Mouse (Mus musculus) kidney, adult 8-10 months (tissue): ENCODE data around the gene Cav2.

ENCODE experiments used
- DNase-seq, 2 experiments: peaks; one replicate each; pipeline ENCODE4 v3.0.0; 2022

Cav2 gene

DNA sequence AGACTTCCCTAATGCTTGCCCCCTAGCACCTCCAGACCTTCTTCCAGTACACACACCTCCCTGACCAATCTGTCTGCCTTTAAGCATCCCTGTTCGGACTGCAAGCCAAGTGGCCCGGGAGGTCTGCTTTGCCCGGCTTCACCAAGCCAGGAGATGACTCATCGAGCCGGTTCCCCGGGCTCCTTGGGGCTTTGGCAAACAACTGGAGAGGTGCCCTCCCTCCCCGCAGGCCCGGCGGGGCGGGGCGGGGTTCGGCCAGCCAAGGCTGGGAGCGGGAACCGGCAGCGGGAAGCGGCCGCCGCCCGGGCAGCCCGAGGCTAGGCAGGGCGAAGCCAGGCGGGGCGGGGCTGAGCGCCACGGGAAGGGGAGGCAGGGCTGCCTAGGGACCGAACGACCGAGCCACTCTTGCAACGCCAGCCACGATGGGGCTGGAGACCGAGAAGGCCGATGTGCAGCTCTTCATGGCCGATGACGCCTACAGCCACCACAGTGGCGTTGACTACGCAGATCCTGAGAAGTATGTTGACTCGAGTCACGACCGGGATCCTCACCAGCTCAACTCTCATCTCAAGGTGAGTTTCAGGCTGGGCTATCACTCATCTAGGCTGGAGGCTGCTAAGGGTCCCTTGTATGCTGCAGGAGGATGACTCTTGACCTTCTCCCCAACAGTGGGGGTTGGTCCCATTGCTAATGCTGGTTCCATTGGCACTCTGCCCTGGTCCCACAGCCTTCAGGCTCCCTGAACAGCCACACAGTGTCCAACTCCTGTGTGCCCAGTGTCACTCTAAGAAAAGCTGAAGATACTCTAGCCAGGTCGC is at the start of gene Cav2:
Cav2 (plus strand) TSS at position 247 of the 818 bp plus-strand sequence.
- DNase-seq, result peak; percentile 80 to 88

DNA sequence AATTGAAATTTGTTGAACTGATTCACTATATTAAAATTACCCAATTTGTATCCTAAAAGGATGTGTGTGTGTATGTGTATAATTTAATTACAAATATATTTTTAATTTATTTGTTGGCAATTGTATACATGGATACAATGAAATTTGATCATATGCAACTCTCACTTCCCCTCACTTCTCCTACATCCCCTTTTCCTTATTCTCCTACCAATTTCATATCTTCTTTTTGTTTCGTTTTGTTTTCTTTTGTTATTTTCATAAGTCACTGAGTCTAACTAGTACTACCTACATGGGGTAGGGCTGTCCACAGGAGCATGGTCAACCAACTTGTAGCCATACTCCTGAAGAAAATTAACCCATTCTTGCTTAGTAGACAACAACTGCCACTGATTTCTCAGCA is 41.3 kb upstream of the Cav2 start:
- DNase-seq, result no peak

- no peak for DNase-seq
Observed at GRCm38 (mm10) chr6:17241013-17241412, 40.0 kb upstream of the Cav2 start.

GRCm38 (mm10) chr6:17246959-17247358 is 34.0 kb upstream of the Cav2 start:
- DNase-seq, result no peak

DNA sequence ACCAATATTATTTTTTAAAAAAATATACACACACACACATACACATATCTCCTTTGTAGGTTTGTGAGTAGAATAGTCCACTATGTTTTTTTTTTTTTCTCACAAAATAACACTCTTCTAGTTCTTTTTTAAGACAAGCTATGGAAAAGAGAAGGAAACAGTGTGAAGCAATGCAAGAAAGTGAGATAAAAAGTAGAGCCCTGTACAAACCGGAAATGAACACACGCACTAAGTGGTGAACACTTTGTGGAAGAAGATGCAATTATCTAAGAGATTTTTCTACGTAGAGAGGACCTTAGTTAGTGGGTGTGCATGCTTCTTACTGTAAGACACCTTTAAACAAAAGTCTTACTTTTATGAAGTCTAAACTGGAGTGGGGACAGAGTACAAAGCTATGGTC is 33.3 kb upstream of the Cav2 start:
- no peak for DNase-seq

DNA sequence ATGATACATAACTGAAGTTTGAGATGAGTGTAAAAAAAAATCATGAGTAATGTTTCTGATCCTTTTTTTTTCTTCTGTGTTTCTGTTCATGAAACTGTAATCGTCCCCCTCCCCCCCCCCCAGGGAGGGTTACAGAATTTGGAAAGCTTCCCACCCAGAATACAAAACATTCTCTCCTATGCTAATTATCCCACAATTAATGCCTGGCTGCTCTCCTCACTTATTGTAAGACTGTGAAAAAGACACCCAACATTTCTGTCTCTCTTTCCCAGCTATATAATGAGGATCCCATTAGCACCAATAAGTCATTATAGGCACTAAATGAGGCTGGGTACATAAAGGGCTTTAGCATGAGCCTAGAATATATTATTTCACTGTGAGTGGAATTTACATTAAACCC is 32.7 kb upstream of the Cav2 start:
- no peak for DNase-seq

- DNase-seq, result no peak
Observed at GRCm38 (mm10) chr6:17251958-17252357, 29.0 kb upstream of the Cav2 start.

DNA sequence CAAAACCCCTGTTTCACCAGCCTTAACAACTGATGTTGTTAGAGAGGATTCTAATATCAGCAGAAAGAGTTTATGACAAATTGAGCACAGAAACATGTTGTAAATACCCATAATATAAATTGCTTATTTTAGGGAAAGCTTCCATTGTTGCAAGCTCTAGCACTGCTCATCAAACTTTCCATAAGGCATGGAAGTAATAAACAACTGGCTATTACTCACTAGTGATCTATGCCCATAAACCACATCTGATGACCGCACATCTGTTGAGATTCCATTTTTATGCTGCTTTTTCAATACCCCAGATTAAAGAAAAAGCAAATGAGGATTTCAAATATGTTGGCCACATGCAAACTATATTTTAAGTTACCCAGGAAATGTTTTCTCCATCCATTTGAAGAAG is 22.8 kb upstream of the Cav2 start:
- DNase-seq, result no peak

GRCm38 (mm10) chr6:17258911-17259310 is 22.1 kb upstream of the Cav2 start:
- DNase-seq, result no peak

DNA sequence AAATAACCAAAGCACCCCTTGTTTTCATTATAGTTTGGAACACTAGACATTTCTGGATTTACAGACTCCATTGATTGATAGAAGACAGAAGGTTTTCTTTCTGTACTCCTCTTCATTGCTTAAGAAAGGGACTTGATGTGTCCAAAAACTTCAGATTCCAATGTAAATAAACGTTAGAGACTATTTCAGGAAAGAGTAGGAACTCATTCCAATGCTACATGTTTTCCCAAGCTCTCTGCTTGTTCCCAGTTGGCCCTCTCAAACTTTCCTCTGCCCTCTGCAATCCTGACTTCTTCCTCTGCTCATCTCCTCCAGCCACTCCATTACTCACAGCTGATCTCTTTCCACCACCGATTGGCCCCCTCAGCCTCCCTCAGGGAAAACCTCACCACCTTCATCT is 18.2 kb upstream of the Cav2 start:
- DNase-seq, result no peak

DNA sequence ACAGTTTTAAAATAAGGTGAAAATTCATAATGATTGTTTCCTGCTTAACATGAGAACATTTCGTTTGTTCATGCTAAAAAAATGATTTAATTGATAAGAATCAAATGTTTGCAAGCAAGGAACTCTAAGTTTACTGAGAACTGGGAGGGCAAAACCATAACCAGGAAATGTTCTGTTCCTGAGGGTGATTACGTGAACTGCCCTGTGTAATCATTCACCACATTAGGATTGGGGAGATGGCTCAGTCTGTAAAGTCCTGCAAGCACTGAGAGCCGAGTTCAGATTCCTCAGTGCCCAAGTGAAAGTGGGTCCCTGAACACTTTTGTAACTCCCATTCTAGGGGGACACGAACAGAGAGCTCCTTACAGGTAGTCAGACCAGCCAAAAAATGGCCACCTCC is 15.9 kb upstream of the Cav2 start:
- DNase-seq, result peak; percentile 13 to 19

DNA sequence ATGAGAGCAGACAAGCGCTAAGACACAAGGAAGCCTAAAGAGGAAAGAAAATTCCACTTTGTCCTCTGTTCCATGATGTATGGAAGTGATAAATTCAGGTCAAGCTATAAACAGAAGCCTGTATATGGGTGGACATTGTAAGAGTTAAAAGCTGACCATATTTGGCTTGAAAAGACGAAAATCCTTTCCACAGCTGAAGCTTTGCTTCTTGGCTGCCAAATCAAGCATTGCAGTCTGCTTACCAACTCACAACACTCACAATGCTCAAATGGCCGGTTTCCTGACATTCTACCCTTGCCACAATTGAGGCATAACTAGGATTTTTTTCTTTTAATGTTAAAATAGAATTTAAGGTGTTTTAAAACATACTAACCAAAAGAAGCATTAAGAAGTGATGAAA is 14.5 kb upstream of the Cav2 start:
- no peak for DNase-seq

DNA sequence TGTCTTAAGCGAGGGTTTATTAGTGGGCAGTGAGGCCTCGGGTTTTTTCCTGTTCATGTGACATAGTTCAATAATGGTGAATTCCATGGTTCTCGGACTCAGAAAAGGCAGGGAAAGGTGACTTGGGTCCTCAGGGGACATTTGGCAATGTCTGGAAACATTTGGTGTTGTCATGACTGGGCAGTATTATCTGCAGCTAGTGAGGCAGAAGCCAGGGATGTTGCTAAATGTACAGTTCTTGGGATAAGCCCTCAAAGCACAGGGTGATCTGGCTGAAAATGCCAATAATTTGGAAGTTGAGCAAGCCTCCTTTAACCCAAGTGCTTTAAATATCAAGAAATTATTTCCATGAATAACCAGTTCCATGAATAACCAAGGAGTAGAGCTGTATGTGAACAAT is 2.6 kb upstream of the Cav2 start:
- DNase-seq, result no peak

DNA sequence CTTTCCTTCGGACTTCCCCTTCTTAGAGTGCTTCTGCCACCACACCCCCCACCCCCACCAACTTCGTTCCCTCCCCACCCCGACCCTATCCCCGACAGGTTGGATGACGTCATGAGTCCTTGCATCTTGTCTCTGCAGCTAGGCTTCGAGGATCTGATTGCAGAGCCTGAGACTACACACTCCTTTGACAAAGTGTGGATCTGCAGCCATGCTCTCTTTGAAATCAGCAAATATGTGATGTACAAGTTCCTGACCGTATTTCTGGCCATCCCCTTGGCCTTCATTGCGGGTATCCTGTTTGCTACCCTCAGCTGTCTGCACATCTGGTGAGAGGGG is 740 bp downstream of the Cav2 start:
- no peak for DNase-seq

DNA sequence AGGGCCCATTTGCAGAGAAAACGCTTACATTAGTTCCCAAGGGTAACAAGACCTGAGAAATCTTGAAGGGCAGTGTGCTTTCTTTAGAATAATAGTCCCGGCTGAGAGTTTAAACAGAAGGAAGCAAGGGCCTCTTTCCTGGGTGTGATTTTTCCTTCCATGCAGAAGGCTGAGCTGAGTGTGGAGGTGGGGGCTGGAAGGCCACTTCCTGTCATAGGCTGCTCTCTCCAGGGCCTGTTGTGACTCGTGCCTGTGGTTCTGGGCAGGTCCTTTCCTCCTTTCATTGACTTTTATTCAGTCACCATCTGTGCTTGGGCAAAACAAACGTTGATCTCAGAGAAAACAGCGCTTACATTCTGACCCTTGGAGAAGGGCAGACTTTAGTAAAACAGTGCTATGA is 1.2 kb downstream of the Cav2 start:
- peak in 1 of 2 experiments; percentile 16 for DNase-seq

- DNase-seq, result no peak
Observed at GRCm38 (mm10) chr6:17283834-17284233, 2.8 kb downstream of the Cav2 start.

DNA sequence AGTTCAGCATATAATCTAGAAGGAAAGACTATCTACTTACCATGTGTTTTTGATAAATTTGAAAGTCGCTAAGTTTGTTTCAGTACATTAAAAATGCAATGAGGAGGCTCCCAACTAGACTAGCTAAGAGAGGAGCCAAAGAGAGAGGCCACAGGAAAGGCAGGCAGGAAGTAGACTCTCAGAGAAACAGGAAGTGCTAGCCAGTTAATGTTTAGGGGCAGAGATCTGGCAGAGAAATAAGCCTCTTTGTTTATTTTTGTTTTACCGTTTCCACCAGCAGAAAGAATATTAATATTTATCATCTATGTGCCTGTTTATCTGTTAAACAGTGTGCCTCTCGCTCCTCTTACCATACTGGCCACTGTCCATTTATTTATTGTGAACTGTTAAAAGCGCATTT is 5.4 kb downstream of the Cav2 start:
- no peak for DNase-seq

DNA sequence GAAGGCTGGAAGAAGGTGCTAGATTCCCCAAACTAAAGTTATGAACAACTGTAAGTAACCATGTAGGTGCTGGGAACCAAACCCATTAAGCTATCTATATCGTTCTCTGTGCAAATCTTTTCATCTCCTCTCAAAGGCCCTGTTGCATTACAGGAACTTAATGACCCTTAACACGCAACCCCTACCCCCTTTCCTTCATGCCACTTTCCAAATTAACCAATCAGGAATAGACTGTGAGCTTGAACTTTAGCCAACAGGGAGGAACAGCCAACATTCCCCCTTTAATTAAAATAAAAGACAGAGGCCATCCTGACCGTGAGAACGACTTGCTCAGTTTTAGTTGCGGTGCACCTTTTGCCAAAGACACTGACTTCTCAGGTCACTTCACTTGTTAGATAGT is 14.1 kb downstream of the Cav2 start:
- no peak for DNase-seq

DNA sequence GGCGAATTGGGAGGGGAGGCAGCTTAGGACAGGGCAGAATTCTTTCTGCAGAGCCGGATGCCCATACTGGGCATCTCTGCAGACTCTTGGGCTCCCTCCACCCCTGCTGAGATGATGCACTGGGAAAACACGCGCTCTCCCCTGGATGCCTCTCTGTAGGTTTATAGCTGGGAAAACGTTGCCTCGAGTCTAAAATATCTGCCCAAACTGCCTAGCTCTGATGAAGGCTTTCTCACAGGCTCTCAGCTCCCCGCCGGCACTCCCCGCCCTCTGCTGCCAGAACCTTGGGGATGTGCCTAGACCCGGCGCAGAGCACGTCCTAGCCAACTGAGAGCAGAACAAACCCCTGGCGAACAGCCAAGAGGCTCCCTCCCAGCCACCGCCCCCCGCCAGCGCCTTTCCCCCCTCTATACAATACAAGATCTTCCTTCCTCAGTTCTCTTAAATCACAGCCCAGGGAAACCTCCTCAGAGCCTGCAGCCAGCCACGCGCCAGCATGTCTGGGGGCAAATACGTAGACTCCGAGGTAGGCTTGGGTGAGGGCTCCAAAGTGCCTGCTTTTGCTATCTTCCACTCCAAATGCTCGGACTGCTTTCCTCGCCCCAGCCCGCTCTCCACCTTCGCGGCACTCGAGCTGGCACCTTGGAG is 25.1 kb downstream of the Cav2 start, which contains the start of gene Cav1:
Cav1 (plus strand) TSS at position 382 of the 648 bp plus-strand sequence.
- DNase-seq, result peak; percentile 48 to 63

DNA sequence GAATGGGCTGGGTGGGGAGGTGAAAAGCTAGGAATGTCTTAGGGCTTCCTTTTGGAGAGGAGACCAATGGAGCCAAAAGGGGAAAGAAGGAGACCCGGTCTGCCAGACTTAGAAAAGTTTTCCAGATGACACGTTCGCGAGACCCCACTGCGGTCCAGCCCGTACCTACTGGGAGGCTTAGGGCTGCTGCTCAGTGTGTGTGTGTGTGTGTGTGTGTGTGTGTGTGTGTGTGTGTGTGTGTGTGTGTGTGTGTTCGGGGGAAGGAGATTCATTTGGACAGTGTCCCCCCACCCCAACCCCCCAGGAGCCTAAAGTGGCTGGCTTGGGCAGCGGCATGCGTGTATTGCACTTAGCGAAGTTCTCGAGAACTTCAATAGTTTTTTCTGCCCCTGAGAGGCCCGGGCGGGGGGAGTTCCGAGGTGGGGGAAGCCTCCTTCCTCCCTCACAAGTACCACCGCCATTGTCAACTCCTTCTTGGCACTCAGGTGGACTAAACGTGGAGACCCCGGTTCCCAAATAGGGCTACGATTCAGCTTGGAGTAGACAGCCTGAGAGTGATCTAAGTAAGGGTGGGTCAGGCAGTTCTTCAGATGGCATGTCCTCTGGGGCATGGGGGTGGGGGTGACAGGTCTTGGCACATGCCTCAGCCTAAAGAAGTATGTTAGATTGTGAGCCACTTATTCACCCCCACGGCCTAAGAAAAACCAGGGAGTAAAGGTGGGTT is 25.8 kb downstream of the Cav2 start:
- DNase-seq, result peak; percentile 7 to 9

GRCm38 (mm10) chr6:17307461-17308115 is 26.6 kb downstream of the Cav2 start:
- DNase-seq, result peak; percentile 47 to 76

DNA sequence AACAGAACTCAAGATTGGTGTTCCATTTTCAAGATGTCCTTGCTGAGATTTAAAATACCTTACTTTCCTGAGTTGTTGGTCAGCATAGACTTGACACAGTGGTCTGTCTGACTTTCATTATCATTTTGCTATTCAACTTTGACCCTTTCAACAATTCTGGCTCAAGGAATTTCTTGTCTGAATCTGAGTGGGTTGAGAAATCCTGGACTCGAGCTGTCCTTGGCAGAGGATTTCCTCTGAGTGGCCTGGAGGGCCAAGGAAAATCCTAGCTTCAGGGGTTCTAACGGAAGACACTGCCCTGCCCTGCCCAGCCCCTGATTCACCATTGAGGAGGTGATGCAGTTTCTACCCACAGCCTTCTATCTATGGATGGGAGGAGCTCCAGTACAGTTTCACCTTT is 27.7 kb downstream of the Cav2 start:
- no peak for DNase-seq

GRCm38 (mm10) chr6:17309260-17309659 is 28.3 kb downstream of the Cav2 start:
- no peak for DNase-seq
